Comparison of ENCODE assay signal across 9 mouse cellular contexts in genomic region chr15:81476597-81476996, GRCm38 (mm10). TPM values are rescaled to one million over a fixed set of nuclear protein-coding genes. Genes with fewer than 3 reads are reported as not detected.
DNase-seq lines count a peak whose midpoint lies in the region; ATAC-seq and TF ChIP-seq lines count a peak whose summit lies in the region.
"Had no signal": no experiment of that assay in that cellular context is flagged by ENCODE, and none has a peak within 500 bp of the region (broad histone marks: within the 10 kb centered on the region; RNA-seq: fewer than 3 reads in every experiment).

No protein-coding gene starts in this region.

- ATAC-seq in heart, embryonic 13.5 days (ENCODE audit: extremely low read depth, insufficient number of reproducible peaks, low FRiP score, low TSS enrichment): no peak
- no peak for ATAC-seq in hindbrain, embryonic 15.5 days (ENCODE audit: low FRiP score, low read depth)
- ATAC-seq in midbrain, embryonic 16.5 days: no peak

- peaks cover 12% of the 10 kb centered on the region for H3K4me1 ChIP-seq in heart, embryonic 13.5 days
- peaks cover 5% of the 10 kb centered on the region; the same call in 1 of the 2 replicates for H3K4me1 ChIP-seq in hindbrain, embryonic 15.5 days (replicated peaks)
- H3K4me1 ChIP-seq in midbrain, embryonic 16.5 days (ENCODE audit: control insufficient read depth, insufficient read depth, low read length): peaks cover 4% of the 10 kb centered on the region; the same call in 1 of the 2 replicates

- DNase-seq in heart, adult 8-10 months (ENCODE audit: low spot score): no peak
- peak; percentile 54 for DNase-seq in brain, adult 2 months (ENCODE audit: low read depth, low spot score)
- no peak for DNase-seq in layer of hippocampus, adult 2 months (ENCODE audit: low spot score in 2 of 2)
- no peak for DNase-seq in thymus, postnatal 14 days
- no peak for DNase-seq in spleen, postnatal 14 days (ENCODE audit: low spot score in 2 of 2)
- DNase-seq: thymus, adult 2 months had no signal

- no peaks in the 10 kb centered on the region; the same call in 1 of the 2 replicates for H3K27me3 ChIP-seq in heart, embryonic 13.5 days (replicated peaks)
- no peaks in the 10 kb centered on the region for H3K27me3 ChIP-seq in hindbrain, embryonic 15.5 days
- H3K27me3 ChIP-seq in midbrain, embryonic 16.5 days (ENCODE audit: control insufficient read depth, insufficient read depth, low read depth, low read length): no peaks in the 10 kb centered on the region

- no peak overlapping the region for H3K4me3 ChIP-seq in heart, embryonic 13.5 days
- H3K4me3 ChIP-seq in hindbrain, embryonic 15.5 days: no peak overlapping the region
- no peak overlapping the region for H3K4me3 ChIP-seq in midbrain, embryonic 16.5 days (ENCODE audit: low read depth, low read length)
- no peak overlapping the region for H3K4me3 ChIP-seq in layer of hippocampus, adult 2 months

- TF ChIP-seq CTCF in layer of hippocampus, adult 2 months (conservative IDR thresholded peaks at IDR 0.05): no peak

- peaks cover 46% of the 10 kb centered on the region for H3K36me3 ChIP-seq in heart, embryonic 13.5 days
- H3K36me3 ChIP-seq in hindbrain, embryonic 15.5 days: peaks cover 39% of the 10 kb centered on the region
- peaks cover 18% of the 10 kb centered on the region for H3K36me3 ChIP-seq in midbrain, embryonic 16.5 days (ENCODE audit: control insufficient read depth, insufficient read depth, low read length)

- H3K9ac ChIP-seq in heart, embryonic 13.5 days: peak overlapping the region; percentile 34; the same call in 1 of the 2 replicates
- no peak overlapping the region for H3K9ac ChIP-seq in hindbrain, embryonic 15.5 days
- H3K9ac ChIP-seq in midbrain, embryonic 16.5 days (ENCODE audit: low read depth, low read length): 0 out of 2 replicates have a peak overlapping the region, but pooled peaks have one; percentile 3

- WGBS in heart, embryonic 13.5 days: 4% methylated on average over 2 of the region's 2 CpGs
- 0% methylated on average over 2 of the region's 2 CpGs for WGBS in hindbrain, embryonic 15.5 days
- WGBS in midbrain, embryonic 16.5 days: 5% methylated on average over 2 of the region's 2 CpGs

- no peak overlapping the region for H3K27ac ChIP-seq in heart, embryonic 13.5 days (replicated peaks)
- H3K27ac ChIP-seq in hindbrain, embryonic 15.5 days (replicated peaks): no peak overlapping the region
- no peak overlapping the region for H3K27ac ChIP-seq in midbrain, embryonic 16.5 days (ENCODE audit: low read length)
- H3K27ac ChIP-seq in layer of hippocampus, adult 2 months: no peak overlapping the region

- no peaks in the 10 kb centered on the region for H3K9me3 ChIP-seq in heart, embryonic 13.5 days
- no peaks in the 10 kb centered on the region for H3K9me3 ChIP-seq in hindbrain, embryonic 15.5 days
- H3K9me3 ChIP-seq in midbrain, embryonic 16.5 days (replicated peaks; ENCODE audit: control insufficient read depth, low read length, poor library complexity, severe bottlenecking): no peaks in the 10 kb centered on the region

- H3K4me2 ChIP-seq in heart, embryonic 13.5 days: peak overlapping the region; percentile 44
- peak overlapping the region; percentile 35 for H3K4me2 ChIP-seq in hindbrain, embryonic 15.5 days
- H3K4me2 ChIP-seq in midbrain, embryonic 16.5 days (ENCODE audit: low read length): peak overlapping the region; percentile 39

RNA-seq across cellular contexts. Expression of gene Rbx1, which starts 10.5 kb away (rescaled TPM):
- polyA plus RNA-seq in heart, embryonic 13.5 days (2015; fragmentation: Nextera tagmentation; extraction: Ambion mirVana): 308 and 402 TPM in 2 replicates
- 100 to 1,000 TPM; 105 to 114 (median 113) TPM for total RNA-seq in heart, adult 8-10 months (2022)
- polyA plus RNA-seq in hindbrain, embryonic 15.5 days (2015; fragmentation: Nextera tagmentation; extraction: Ambion mirVana): 378 and 408 TPM in 2 replicates
- polyA plus RNA-seq in midbrain, embryonic 16.5 days (2015; fragmentation: Nextera tagmentation; extraction: Ambion mirVana): 396 and 416 TPM in 2 replicates
- 100 to 1,000 TPM; 124 to 137 TPM for total RNA-seq in layer of hippocampus, adult 2 months (2021)
